Mouse (Mus musculus): Measurements from ENCODE around the gene Rcn2.

GRCm38 (mm10) chr9:56101022-56101421 lies 59.4 kb downstream of the Rcn2 start:
- TF ChIP-seq CTCF (IDR thresholded peaks at IDR 0.05; ENCODE audit: low read depth, low read length), result no peak
- TF ChIP-seq EP300 (IDR thresholded peaks at IDR 0.05; ENCODE audit: insufficient read depth, low read depth, low read length), result no peak

Data from ES-Bruce4 (cell line).